Mouse (Mus musculus): Measurements from ENCODE around the gene Tsacc. TPM values are rescaled to one million over a fixed set of nuclear protein-coding genes. Genes with fewer than 3 reads are reported as not detected.
"Not testable (repeated sequence)": the region's sequence is repeated elsewhere in the genome, so short reads cannot be mapped to it uniquely, and the experiment has no call there.

Tsacc gene
- polyA plus RNA-seq, 1 experiment = 20.4 TPM

DNA sequence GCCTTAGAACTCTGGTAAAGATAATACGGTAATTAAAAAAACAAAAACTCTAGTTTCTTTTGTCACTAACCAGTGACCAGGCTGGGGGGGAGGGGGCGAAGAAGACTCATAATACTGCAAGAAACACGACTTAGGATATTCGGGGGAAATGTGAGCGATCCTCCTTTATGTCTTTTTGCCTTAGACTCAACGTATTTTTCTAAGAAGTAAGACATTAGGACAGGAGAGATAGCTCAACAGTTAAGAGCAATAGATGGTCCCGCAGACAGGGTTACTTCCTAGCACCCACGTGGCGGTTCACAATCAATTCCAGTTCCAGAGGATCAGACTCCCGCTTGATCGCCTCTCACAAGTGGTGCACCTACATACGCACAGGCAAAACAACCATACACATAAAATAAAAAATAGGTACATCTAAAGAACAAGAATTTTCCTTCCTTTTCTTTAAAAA lies 664 bp downstream of the Tsacc start:
- Histone ChIP-seq H3K4me1 (ENCODE audit: control insufficient read depth, insufficient read depth, insufficient read length, low read length) (peaks cover 7% of the 10 kb centered on the region; the same call in 1 of the 2 replicates), H3K4me3 (ENCODE audit: insufficient read depth, low read depth, low read length) (peak overlapping the region; percentile 81), H3K27ac (replicated peaks; ENCODE audit: low read depth, low read length) (no peak overlapping the region)

DNA sequence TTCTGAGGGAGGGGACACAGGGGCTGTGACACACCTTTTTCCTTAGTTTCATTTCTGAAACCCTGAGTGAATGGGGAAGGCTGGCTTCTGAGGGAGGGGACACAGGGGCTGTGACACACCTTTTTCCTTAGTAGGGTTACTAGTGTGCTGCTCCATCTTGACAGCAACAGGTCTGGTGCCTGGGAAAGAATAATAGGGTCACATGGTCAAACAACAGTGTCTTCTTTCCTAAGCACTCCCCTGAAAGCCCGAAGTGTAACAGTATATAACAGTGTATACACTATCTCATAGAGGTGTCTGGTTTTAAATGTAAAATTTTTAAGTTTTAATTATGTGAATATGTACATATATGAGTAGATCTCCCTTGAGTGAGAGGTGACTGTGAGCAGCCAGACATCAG lies 1.5 kb downstream of the Tsacc start:
- not testable (repeated sequence) for H3K4me1 ChIP-seq (ENCODE audit: control insufficient read depth, insufficient read depth, insufficient read length, low read length)

DNA sequence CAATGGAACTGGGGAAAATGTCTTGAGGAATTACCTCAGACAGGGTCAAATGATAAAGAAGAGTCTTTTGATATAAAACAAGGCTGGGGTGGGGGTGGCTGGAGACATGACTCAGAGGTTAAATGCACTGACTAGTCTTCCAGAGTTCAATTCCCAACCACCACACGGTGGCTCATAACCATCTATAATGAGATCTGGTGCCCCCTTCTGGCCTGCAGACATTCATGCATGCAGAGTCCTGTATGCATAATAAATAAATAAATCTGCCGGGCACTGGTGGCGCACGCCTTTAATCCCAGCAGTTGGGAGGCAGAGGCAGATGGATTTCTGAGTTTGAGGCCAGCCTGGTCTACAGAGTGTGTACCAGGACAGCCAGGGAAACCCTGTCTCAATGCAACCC lies 4.8 kb downstream of the Tsacc start:
- Histone ChIP-seq H3K27ac (replicated peaks; ENCODE audit: low read depth, low read length) (no peak overlapping the region), H3K4me3 (ENCODE audit: insufficient read depth, low read depth, low read length) (no peak overlapping the region), H3K4me1 (ENCODE audit: control insufficient read depth, insufficient read depth, insufficient read length, low read length) (no peaks in the 10 kb centered on the region)

More for the DNA sequence above, 1.5 kb downstream of the Tsacc start:
- not testable (repeated sequence) for H3K27ac ChIP-seq (replicated peaks; ENCODE audit: low read depth, low read length); H3K4me3 ChIP-seq (ENCODE audit: insufficient read depth, low read depth, low read length)

- H3K27ac ChIP-seq (replicated peaks; ENCODE audit: low read depth, low read length); H3K4me1 ChIP-seq (ENCODE audit: control insufficient read depth, insufficient read depth, insufficient read length, low read length); H3K4me3 ChIP-seq (ENCODE audit: insufficient read depth, low read depth, low read length): not testable (repeated sequence)
These were observed 8.6 kb downstream of the Tsacc start for GRCm38 (mm10) chr3:88288133-88288713.

GRCm38 (mm10) chr3:88287110-88287509 lies 9.7 kb downstream of the Tsacc start, which contains the start of gene Gm38392:
Gene Gm38392 (minus strand): TSS chr3:88287210.
- no peaks in the 10 kb centered on the region for H3K4me1 ChIP-seq (ENCODE audit: control insufficient read depth, insufficient read depth, insufficient read length, low read length)
- H3K27ac ChIP-seq (replicated peaks; ENCODE audit: low read depth, low read length) = no peak within 1 kb of the TSS
- no peak within 1 kb of the TSS for H3K4me3 ChIP-seq (ENCODE audit: insufficient read depth, low read depth, low read length)

DNA sequence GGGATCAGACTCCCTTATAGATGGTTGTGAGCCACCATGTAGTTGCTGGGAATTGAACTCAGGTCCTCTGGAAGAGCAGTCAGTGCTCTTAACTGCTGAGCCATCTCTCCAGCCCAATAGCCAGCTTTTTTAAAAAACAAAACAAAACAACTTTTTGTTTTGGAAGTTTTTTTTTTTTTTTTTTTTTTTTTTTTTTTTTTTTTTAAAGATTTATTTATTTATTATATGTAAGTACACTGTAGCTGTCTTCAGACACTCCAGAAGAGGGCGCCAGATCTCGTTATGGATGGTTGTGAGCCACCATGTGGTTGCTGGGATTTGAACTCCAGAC lies 11.3 kb downstream of the Tsacc start:
- not testable (repeated sequence) for H3K4me1 ChIP-seq (ENCODE audit: control insufficient read depth, insufficient read depth, insufficient read length, low read length); H3K4me3 ChIP-seq (ENCODE audit: insufficient read depth, low read depth, low read length); H3K27ac ChIP-seq (replicated peaks; ENCODE audit: low read depth, low read length)

- not testable (repeated sequence) for H3K27ac ChIP-seq (replicated peaks; ENCODE audit: low read depth, low read length); H3K4me3 ChIP-seq (ENCODE audit: insufficient read depth, low read depth, low read length)
These were observed 11.8 kb downstream of the Tsacc start for GRCm38 (mm10) chr3:88284815-88285564.

GRCm38 (mm10) chr3:88281141-88281916 lies 15.5 kb downstream of the Tsacc start:
- H3K4me3 ChIP-seq (ENCODE audit: insufficient read depth, low read depth, low read length); H3K4me1 ChIP-seq (ENCODE audit: control insufficient read depth, insufficient read depth, insufficient read length, low read length); H3K27ac ChIP-seq (replicated peaks; ENCODE audit: low read depth, low read length): not testable (repeated sequence)

More at GRCm38 (mm10) chr3:88284815-88285564, 11.8 kb downstream of the Tsacc start:
- not testable (repeated sequence) for H3K4me1 ChIP-seq (ENCODE audit: control insufficient read depth, insufficient read depth, insufficient read length, low read length)

DNA sequence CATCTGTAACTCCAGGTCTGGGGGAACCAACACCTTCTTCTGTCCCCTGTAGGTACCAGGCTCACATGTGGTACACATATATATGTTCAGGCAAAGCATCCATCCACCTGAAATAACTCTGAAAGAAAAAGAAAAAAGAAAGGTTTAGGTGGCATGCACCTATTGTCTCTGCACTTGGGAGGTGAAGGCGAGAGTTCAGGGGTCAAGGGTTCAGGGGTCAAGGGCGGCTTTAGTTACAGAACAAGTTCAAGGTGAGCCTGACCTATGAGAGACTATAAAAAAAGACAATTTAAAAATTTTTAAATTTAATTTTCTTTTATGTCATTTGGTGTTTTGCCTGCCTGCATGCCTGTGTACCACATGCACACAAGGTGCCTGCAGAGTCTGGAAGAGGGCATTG lies 16.8 kb downstream of the Tsacc start:
- Histone ChIP-seq H3K27ac (replicated peaks; ENCODE audit: low read depth, low read length) (no peak overlapping the region), H3K4me3 (ENCODE audit: insufficient read depth, low read depth, low read length) (no peak overlapping the region), H3K4me1 (ENCODE audit: control insufficient read depth, insufficient read depth, insufficient read length, low read length) (no peaks in the 10 kb centered on the region)

DNA sequence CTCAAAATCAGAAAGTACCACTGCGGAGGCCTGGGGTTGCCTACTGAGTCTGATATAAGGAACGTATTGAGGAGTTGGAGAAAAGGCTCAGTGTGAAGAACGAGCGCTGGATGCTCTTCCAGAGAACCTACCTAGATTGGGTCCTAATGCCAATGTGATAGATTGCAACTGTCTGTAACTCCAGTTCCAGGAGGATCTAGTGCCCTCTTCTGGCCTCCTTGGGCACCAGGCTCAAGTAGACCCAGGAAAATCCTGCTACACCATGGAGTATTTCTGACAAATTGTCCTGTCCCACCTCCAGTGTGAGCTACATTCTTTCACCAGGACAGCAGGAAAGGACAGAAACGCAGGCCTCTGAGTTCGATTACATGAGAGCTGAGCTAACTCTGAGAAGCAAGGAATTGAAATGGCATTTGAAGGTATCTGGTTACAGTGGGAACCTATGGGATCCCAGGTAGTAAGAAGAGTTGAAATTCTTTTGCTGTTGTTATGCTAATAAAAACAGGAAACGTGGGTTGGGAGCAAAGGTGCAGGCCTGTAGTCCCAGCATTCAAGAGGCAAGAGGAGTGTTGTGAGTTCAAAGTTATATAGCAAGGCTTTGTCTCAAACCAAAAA lies 20.2 kb downstream of the Tsacc start:
- no peak overlapping the region for H3K4me3 ChIP-seq (ENCODE audit: insufficient read depth, low read depth, low read length)
- H3K4me1 ChIP-seq (ENCODE audit: control insufficient read depth, insufficient read depth, insufficient read length, low read length) = no peaks in the 10 kb centered on the region
- H3K27ac ChIP-seq (replicated peaks; ENCODE audit: low read depth, low read length) = no peak overlapping the region

DNA sequence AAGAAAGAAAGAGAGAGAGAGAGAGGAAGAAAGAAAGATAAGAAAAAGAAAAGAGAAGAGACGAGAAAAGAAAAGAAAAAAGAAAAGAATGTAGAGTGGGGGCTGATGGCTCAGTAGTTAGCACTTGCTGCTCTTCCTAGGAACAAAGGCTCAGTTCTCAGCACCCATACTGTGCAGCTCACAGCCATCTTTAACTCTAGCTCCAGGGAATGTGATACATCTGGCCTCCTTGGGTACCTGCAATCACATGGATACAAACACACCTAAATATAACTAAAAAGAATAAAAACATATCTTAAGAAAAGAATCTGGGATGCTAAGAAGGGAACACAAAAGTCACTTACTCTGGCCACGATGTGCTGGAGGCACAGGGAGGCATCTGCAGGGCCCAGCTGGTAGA lies 20.7 kb downstream of the Tsacc start:
- no peak overlapping the region for H3K4me3 ChIP-seq (ENCODE audit: insufficient read depth, low read depth, low read length)

DNA sequence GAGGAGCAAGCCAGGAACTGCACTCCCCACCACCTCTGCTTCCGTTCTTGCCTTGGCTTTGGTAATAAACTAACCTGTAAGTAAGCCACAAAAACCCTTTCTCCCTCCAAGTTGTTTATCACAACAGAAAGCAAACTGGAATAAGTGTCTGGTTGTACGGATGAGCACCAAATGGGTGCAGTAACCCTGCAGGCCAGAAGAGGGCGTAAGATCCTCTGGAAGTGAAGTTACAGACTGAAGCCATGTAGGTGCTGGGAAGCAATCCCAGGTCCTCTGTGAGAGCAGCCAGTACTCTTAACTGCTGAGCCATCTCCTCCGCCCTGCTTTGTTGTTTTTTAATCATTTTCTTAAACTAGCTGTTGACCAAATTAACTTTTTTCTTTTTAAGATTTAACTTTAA lies 22.8 kb downstream of the Tsacc start:
- H3K27ac ChIP-seq (replicated peaks; ENCODE audit: low read depth, low read length) = no peak overlapping the region
- H3K4me3 ChIP-seq (ENCODE audit: insufficient read depth, low read depth, low read length) = no peak overlapping the region
- H3K4me1 ChIP-seq (ENCODE audit: control insufficient read depth, insufficient read depth, insufficient read length, low read length) = no peaks in the 10 kb centered on the region

More for the DNA sequence above, 20.7 kb downstream of the Tsacc start:
- Histone ChIP-seq H3K4me1 (ENCODE audit: control insufficient read depth, insufficient read depth, insufficient read length, low read length) (no peaks in the 10 kb centered on the region), H3K27ac (replicated peaks; ENCODE audit: low read depth, low read length) (no peak overlapping the region)

DNA sequence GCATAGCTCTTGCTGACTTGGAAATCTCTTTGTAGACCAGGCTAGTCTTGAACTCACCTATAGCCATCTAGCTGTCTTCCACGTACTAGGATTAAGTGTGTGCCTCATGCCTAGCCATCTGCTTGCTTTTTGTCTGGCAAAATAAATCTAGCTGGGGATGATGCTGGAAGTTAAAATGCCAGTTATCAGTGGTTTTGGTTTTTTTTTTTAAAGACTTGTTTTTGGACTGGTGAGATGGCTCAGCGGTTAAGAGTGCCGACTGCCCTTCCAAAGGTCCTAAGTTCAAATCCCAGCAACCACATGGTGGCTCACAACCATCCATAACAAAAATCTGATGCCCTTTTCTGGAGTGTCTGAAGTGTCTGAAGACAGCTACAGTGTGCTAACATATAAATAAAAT lies 24.9 kb downstream of the Tsacc start:
- Histone ChIP-seq H3K4me3 (ENCODE audit: insufficient read depth, low read depth, low read length) (no peak overlapping the region), H3K4me1 (ENCODE audit: control insufficient read depth, insufficient read depth, insufficient read length, low read length) (no peaks in the 10 kb centered on the region), H3K27ac (replicated peaks; ENCODE audit: low read depth, low read length) (no peak overlapping the region)

- not testable (repeated sequence) for H3K4me3 ChIP-seq (ENCODE audit: insufficient read depth, low read depth, low read length); H3K4me1 ChIP-seq (ENCODE audit: control insufficient read depth, insufficient read depth, insufficient read length, low read length); H3K27ac ChIP-seq (replicated peaks; ENCODE audit: low read depth, low read length)
These were observed 25.5 kb downstream of the Tsacc start for GRCm38 (mm10) chr3:88271298-88271697.

GRCm38 (mm10) chr3:88268991-88269390 lies 27.8 kb downstream of the Tsacc start:
- Histone ChIP-seq H3K4me3 (ENCODE audit: insufficient read depth, low read depth, low read length) (no peak overlapping the region), H3K27ac (replicated peaks; ENCODE audit: low read depth, low read length) (no peak overlapping the region), H3K4me1 (ENCODE audit: control insufficient read depth, insufficient read depth, insufficient read length, low read length) (no peaks in the 10 kb centered on the region)

Data from brown adipose tissue, adult 24 weeks (tissue).